Mouse (Mus musculus): ENCODE data around the gene Slc1a5. TPM values are rescaled to one million over a fixed set of nuclear protein-coding genes. Genes with fewer than 3 reads are reported as not detected.

The Slc1a5 gene
- total RNA-seq, 2 experiments from 2014 or later, result 3.2 to 6.2 TPM

DNA sequence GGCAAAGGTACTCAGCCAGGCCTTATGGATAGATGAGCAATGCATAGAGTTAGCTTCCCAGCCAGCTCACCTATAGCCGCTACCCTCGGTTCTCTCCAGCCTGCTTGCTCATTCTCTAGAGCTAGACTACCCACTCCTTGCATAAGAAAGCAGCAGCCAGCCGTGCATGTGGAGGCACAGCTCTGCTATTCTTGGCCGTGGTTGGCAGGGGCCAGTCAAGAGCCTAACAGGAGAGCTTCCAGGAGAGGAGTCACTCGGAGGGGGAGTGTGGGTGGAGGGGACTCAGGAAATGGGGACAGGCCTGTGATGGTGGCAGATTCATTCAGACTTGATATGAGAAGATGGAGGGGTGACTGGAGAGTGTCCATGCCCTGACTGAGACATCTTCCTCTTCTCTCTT is 42.6 kb downstream of the Slc1a5 start:
- no peak for TF ChIP-seq CTCF (IDR thresholded peaks at IDR 0.05)
- intact Hi-C loops (cut with DNase I), result loop anchor here (5.0 kb wide), 1 partner anchor 421 kb away; the partner anchor contains the start of gene Zc3h4
- Histone ChIP-seq H3K4me3 (peak overlapping the region; percentile 26), H3K27ac (peak overlapping the region; percentile 100)
- peak; percentile 79 to 86 for DNase-seq (ENCODE audit: extremely low spot score in 1 of 2, low spot score in 2 of 2)

DNA sequence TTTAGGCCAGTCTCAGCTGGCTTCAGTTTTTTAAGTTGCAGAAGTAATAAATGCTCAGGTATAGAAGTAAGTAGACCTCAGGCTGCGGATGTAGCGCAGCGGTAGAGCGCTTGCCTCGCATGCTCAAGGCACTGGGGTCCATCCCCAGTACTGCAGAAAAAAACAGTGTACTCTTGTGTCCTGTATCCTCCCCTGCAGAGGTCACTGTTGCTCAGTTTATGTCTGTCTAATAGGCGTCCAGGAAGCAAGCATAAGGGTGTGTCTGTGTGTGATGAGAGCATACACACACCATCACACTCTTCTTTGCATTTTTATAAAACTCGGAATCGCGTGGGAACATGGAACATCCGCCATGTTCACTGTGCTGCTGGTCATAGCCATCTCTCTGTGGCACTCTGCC is 44.6 kb downstream of the Slc1a5 start:
- peak in 1 of 2 experiments; percentile 16 for DNase-seq (ENCODE audit: extremely low spot score in 1 of 2, low spot score in 2 of 2)
- intact Hi-C loops (cut with DNase I), result no loop called here
- peak overlapping the region; percentile 66; the same call in 1 of the 2 replicates for H3K27ac ChIP-seq
- no peak overlapping the region for H3K4me3 ChIP-seq
- peak; percentile 42 for TF ChIP-seq CTCF (IDR thresholded peaks at IDR 0.05)

DNA sequence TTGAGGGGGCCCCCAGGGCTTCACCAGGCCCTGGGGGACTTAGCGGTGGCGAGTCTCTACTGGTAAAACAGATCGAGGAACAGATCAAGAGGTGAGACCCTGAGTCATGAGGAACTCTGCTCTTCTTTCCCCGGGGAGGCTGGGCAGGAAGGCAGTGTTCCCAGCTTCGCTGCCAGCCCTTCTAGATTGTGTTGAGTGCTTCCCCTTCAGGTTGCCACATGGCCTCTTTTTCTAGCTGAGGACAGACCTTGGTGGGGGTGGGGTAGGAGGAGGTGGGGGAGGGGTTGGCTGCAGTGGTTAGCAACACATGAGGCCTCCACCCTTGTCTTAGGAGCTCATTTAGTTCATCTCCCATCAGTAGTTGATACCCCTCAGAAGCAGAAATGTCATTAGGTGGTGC is 45.4 kb downstream of the Slc1a5 start:
- Histone ChIP-seq H3K4me3 (no peak overlapping the region), H3K27ac (peak overlapping the region; percentile 66)
- DNase-seq (ENCODE audit: extremely low spot score in 1 of 2, low spot score in 2 of 2), result no peak
- intact Hi-C loops (cut with DNase I), result no loop called here
- no peak for TF ChIP-seq CTCF (IDR thresholded peaks at IDR 0.05)

DNA sequence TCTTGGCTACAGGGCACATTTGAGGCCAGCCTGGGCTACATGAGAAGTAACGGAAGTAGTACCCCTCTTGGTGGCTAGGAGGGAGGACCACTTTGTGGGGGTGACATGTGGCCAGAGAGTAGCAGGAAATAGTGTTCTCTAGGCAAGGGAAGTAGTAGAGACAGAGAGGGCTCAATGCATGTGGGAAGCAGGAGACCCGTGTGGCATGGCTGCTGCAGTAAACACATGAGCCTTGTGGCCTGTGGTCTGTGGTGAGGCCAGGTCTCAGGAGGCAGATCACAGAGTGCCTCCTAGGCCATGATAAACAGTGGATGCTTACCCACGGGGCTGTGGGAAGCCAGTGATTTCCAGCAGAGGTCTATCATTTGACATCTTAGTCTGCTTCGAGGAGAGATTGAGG is 46.1 kb downstream of the Slc1a5 start:
- no peak for TF ChIP-seq CTCF (IDR thresholded peaks at IDR 0.05)
- no peak for DNase-seq (ENCODE audit: extremely low spot score in 1 of 2, low spot score in 2 of 2)
- Histone ChIP-seq H3K4me3 (no peak overlapping the region), H3K27ac (peak overlapping the region; percentile 62)
- intact Hi-C loops (cut with DNase I), result no loop called here

DNA sequence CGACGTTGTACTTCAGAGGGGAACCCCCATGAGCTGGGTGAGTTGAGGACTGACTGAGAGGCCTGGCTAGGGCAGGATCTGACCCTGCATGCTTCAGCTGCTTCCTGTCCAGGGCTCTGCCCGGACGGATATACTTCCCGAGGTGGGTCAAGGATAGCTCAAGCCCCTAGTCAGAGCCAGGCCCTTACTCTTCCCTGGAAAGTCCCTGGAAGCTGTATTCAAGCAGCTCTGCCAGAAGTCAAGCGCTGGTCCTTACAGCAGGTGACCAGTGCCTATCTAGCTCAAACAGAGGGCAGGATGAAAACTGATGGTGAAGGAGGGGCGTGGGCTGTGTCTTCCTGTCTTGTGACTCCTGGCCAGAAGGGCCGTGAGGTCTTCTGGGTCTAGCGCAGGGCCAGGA is 49.3 kb downstream of the Slc1a5 start:
- no peak for DNase-seq (ENCODE audit: extremely low spot score in 1 of 2, low spot score in 2 of 2)
- TF ChIP-seq CTCF (IDR thresholded peaks at IDR 0.05), result no peak
- no peak overlapping the region for H3K4me3 ChIP-seq
- intact Hi-C loops (cut with DNase I), result no loop called here
- no peak overlapping the region for H3K27ac ChIP-seq

DNA sequence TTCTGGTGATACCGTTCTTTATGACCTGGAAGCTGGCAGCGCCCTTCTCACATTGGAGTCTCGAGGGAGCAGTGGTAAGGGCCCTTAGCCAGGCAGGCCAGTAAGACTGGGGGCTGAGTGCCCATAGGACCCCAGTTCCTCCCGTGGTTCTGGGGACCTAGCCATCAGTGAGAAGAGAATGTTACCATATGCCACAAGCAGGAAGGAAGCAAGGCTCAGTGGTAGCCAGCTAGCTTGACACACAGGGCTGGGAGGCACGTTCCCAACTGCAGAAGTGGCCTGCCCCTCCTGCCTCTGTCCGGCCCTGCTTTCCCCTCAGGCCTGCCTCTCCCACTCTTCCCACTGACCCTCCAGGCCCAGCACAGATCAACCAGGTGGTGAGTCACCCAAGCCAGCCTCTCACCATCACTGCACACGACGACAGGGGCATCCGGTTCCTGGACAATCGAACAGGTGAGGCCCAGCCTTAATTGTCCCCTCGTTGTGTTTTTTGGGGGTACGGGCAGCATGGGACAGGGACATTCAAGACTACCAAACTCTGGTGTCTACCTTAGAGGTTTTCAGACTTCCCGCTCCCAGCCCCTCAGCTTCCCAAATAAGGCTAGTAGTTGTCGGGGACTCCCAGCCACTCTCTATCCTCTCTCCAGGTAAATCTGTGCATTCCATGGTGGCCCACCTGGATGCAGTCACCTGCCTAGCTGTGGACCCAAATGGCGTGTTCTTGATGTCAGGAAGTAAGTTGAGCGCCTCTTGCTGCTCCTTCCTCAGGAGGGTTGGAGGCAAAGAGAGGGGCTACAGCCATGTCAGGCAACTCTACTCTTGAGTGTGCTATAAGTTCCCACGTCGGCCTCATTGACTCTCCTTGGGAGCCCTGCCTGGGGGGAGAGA is 57.0 kb downstream of the Slc1a5 start:
- no peak for DNase-seq (ENCODE audit: extremely low spot score in 1 of 2, low spot score in 2 of 2)
- intact Hi-C loops (cut with DNase I), result no loop called here
- Histone ChIP-seq H3K27ac (no peak overlapping the region), H3K4me3 (no peak overlapping the region)
- TF ChIP-seq CTCF (IDR thresholded peaks at IDR 0.05), result no peak

DNA sequence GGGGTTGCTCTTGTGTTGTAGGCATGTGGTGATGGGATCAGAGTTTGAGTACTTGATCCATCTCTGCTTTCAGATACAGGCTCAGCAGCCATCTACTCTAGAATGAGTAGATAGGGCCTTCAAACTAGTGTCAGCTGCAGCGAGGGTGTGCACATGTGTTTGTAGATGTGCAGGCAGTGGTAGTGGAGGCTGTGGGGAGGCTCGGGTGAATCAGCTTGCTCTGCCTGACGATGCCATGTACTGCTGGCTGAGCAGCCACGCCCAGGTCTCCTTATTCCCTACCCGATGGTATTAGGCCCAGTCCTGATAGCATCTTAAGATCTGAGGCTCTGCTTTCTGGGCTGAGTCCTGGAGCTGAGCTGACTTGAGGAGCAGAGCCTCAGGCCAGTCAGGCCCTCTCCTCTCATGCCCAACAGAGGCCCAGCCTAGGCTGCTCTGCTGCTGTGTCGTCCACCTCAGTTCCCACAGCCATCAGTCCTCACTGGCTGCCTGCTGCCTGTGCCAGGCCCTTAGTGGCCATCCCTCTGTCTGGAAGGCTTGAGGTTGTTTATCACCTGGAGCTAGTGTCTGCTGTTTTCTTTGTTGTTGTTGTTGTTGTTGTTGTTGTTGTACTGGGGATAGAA is 57.8 kb downstream of the Slc1a5 start:
- no peak overlapping the region for H3K27ac ChIP-seq
- peak in 1 of 2 experiments; percentile 19 for DNase-seq (ENCODE audit: extremely low spot score in 1 of 2, low spot score in 2 of 2)
- H3K4me3 ChIP-seq, result no peak overlapping the region
- TF ChIP-seq CTCF (IDR thresholded peaks at IDR 0.05), result no peak
- intact Hi-C loops (cut with DNase I), result no loop called here

DNA sequence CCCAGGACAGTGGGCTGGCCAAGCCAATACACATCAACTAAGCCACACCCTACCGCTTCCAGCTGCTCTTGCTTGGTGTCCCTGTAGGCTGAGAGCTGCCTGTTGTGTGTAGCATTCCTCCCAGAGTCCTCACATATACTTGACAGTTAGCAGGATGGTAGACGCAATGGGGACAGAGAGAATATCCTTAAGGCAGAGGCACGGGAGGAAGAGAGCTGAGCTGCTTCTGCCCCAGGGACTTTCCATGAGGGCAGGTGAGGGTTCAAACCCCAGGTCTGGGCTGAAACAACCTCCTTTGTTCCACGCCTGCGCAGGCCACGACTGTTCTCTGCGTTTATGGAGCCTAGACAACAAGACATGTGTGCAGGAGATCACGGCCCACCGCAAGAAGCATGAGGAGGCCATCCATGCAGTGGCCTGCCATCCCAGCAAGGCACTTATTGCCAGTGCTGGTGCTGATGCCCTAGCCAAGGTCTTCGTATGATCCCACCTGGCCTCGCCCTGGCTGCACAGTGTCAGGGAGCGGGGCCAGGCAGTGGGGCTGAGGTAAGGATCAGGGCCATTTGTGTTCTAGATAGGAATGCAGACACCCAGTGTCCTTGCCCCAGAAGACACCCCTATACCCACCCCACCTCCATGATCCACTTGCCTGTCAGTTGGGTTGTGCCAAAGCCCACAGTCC is 58.4 kb downstream of the Slc1a5 start:
- H3K27ac ChIP-seq, result no peak overlapping the region
- no peak for TF ChIP-seq CTCF (IDR thresholded peaks at IDR 0.05)
- no peak for DNase-seq (ENCODE audit: extremely low spot score in 1 of 2, low spot score in 2 of 2)
- intact Hi-C loops (cut with DNase I), result no loop called here
- H3K4me3 ChIP-seq, result no peak overlapping the region

DNA sequence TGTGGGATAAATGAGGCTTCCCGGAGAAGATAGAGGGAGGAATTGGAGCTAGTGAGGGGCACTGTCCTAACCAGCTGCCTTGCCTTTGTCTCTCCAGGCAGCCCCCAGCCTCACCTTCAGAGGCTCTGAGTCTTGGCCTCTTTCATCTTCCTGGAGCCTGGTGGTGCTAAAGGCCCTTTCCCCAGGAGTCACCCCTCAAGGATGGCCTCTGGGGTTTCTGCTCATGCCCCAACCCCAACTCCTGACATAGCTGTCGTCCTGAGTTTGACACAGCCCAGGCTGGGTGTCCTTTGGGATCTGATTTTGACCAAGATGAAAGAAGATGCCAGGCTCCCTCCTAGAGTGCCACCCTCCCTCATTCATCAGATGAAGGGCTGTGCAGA is 59.0 kb downstream of the Slc1a5 start:
- TF ChIP-seq CTCF (IDR thresholded peaks at IDR 0.05), result no peak
- Histone ChIP-seq H3K4me3 (no peak overlapping the region), H3K27ac (no peak overlapping the region)
- intact Hi-C loops (cut with DNase I), result no loop called here
- DNase-seq (ENCODE audit: extremely low spot score in 1 of 2, low spot score in 2 of 2), result peak in 1 of 2 experiments; percentile 10

DNA sequence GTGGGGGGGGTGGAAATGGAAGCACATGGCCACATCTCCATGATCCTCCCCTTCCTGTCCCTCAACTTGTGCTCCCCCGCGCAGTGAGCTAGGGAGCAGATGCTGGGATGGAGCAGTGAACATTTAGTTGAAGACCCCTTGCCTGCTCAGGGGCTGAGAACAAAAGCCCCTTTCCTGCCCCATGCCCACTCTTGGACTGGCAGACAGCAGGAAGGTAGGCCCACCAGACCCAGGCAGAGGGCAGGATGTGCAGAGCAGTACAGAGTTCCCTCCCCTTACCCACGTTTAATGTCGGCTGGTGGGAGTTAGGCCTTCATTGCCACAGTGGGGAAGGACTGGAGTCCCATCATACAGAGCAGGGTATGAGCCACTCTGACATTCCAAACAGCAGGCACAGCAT is 59.9 kb downstream of the Slc1a5 start:
- intact Hi-C loops (cut with DNase I), result no loop called here
- H3K4me3 ChIP-seq, result no peak overlapping the region
- no peak for TF ChIP-seq CTCF (IDR thresholded peaks at IDR 0.05)
- peak in 1 of 2 experiments; percentile 10 for DNase-seq (ENCODE audit: extremely low spot score in 1 of 2, low spot score in 2 of 2)
- peak overlapping the region; percentile 19; the same call in 1 of the 2 replicates for H3K27ac ChIP-seq

DNA sequence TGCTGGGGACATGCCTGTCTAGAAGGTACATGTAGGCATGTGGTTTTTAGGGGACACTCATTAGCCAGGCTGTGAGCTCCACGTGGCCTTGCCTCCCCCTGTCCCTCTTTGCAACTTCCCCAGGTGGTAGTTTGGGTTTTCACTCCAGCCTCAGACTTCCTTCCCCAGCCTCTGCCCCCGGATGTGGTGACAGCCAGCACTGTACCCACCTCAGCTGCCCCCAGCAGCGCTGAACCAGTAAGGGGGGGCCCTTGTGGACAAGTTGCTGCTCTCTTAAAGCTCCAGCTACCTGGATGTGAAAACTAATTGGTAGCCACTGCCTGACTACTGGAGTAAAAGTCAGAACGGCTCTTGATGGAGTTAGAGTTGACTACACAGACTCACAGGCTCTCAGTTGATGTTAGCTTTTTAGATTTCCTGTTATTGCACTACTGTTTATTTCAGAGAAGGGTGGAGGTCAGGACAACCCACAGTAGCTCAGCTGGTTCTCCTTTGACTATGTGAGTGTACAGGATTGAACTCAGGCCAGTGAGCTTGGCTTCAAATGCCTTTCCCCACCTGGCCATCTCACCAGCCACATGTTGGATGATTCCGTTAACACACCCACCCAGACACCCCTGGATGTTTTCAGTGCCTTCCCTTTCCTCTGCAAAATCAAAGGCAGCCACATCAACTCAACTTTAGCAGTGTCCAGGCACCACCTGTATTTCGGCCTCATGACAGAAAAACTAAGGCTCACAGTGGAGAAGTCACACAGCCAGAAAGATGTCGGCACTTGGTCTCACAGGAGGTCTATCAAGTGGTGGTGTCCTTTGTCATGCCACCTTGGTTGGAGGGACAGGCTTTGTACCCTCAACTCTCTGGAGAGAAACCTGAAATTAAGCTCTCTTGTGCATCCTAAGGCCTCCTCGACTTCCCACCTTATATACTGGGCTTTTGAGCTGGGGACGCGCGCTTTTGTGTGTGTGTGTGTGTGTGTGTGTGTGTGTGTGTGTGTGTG is 60.7 kb downstream of the Slc1a5 start:
- Histone ChIP-seq H3K27ac (peak overlapping the region; percentile 57; the same call in 1 of the 2 replicates), H3K4me3 (no peak overlapping the region)
- intact Hi-C loops (cut with DNase I), result no loop called here
- no peak for TF ChIP-seq CTCF (IDR thresholded peaks at IDR 0.05)
- DNase-seq (ENCODE audit: extremely low spot score in 1 of 2, low spot score in 2 of 2), result peak in 1 of 2 experiments; percentile 9
